Mouse (Mus musculus) urinary bladder, postnatal 4 days (tissue): ENCODE measurements around the gene Cacna1a.

Experiments used
- DNase-seq, 2 experiments: peaks; one replicate each; pipeline ENCODE4 v3.0.0; 2021 to 2022; ENCODE audit warnings: low spot score in 2 of 2

Gene Cacna1a

DNA sequence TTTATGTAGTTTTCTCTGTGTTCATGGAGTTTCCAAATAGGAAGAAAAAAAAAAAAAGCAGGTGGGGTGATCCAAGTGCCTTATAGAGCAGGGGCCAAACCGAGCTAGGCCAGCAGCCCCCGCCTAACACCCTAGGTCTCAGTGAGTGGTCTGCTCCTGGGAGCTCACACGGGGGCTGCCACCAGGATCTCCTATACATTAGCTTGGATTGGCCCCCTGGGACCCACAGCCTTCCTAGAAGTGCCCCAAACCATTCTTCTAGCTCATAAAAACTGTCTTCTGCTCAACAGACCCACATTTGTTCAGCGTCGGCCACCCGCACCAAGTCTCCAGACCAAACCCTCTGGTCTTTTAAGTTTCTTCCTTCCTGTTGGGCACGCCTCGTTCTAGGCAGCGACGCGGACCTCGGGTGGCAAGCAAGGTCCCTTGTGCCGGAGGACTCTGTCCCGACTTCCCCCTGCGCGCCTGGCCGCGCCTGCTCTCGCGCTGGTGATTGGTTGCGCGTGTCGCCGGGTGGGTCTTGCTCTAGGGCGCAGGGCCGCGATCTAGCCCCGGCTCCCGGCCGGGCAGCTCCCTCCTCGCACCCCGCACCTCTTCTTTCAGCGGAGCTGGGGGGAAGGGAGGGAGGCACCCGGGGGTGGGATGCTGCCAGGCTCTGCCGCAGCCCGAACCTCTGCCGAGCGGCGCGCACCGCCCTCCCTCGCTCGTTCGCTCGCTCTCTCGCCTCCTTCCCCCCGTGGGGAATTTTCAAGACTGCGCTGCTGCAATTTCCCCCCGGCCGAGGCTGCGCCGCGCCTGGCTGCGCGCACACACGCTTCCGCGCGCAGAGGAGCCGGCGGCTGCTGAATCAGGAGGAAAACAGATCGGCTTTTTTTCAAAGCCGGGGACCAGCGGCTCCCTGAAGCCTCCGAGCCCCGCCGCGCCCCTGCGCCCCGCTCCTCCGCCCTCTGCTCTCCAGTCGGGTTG lies 25.9 kb downstream of the Cacna1a start:
- DNase-seq = peak in 1 of 2 experiments; percentile 21

DNA sequence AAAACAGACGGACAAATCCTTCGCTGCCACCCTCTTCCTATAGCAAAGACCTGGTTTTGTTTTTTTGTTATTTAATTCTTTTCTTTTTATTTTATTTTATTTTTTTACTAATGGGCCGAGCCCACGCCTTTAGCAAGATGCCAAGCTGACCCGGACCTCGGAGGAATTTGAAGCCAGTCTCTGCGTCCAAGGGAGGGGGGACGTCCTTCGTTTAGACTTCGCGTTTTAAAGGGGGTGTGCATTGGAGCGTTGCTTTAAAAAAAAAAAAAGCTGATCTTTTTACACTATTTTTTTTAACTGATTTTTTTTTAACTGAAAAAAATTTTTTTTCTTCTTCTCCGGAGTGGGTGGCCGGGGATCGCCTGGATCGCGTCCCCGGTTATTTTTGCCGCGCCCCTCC lies 26.7 kb downstream of the Cacna1a start:
- DNase-seq = no peak

GRCm38 (mm10) chr8:84415378-84415898 lies 27.2 kb downstream of the Cacna1a start:
- no peak for DNase-seq

DNA sequence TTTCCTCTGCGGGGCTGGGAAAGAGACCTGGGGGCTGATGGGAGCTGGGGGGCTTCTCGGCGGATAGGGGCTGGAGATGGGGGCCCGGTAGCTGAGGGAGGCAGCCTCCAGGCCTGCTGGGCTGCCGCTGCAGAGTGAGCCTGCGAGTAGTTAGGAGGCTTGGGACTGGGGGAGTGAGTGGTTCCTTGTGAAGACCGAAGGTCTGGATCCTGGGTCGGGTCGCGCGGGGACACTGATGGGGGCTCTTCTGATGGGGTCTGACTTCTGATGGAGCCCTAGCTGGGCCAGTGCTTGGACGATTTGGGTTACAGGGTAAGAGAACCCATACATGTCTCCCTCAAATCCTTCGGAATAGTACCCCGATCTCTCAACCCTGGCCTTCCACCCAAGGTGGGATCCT lies 27.8 kb downstream of the Cacna1a start:
- DNase-seq = no peak

- no peak for DNase-seq
These were observed 28.7 kb downstream of the Cacna1a start for GRCm38 (mm10) chr8:84416915-84417314.

DNA sequence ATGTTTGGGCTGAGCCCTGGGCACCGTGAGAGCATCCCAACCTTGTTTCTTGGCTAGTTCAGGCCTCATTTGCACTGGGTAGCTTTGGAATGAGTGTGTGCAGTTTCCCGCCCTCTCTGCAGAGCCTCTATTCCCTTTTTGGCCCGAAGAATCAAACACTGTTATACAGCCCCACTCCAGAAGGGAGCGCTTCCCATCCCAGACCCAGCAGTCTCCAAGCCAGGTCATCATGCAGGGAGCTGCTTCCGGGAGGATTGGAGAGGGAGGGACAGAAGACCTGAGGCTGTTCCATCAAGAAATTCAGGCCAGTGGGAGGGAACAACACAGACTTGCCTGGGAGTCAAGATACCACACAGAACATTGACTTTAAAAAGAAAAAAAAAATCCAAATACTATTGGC lies 29.6 kb downstream of the Cacna1a start:
- no peak for DNase-seq

- DNase-seq = no peak
These were observed 36.2 kb downstream of the Cacna1a start for GRCm38 (mm10) chr8:84424426-84424825.

GRCm38 (mm10) chr8:84426087-84426486 lies 37.8 kb downstream of the Cacna1a start:
- DNase-seq = no peak

DNA sequence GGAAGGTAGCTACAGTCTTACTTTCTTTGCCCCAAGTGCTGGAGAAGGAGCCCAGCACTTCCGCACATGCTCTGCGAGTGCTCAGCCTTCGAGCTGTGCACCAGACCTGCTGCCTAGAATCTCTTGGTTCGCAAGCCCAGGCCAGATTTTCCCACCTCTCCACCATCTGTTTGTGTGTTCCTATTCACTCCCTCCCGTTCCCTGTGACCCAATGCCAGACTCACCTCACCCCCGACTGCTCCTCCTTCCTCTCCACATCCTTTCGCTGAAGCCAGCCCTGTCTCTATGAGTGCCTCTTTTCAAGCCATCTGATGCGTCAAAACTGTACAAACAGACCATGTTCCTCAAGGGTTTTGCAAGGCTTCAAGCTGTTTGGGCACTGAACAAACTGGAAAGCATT lies 38.3 kb downstream of the Cacna1a start:
- DNase-seq = no peak

GRCm38 (mm10) chr8:84428034-84428433 lies 39.8 kb downstream of the Cacna1a start:
- no peak for DNase-seq

DNA sequence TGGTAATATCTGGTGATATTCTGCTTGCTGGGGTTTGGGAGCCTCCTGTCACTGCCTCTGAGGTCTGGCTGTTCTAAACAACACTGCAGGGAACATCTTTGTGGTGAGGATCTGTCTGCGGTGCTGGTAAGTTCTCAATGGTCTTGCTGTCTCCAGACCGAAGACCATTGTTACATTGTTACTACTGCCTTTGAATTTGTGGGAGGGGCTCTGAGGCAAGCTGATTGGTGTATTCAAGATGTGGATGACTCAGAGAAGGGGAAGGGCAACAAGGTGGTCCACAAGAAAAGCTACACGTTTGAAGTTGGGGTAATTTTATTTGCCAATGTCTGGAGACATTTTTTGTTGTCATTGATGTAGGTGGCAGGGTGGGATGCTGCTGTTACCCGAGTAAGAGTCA lies 40.8 kb downstream of the Cacna1a start:
- no peak for DNase-seq

DNA sequence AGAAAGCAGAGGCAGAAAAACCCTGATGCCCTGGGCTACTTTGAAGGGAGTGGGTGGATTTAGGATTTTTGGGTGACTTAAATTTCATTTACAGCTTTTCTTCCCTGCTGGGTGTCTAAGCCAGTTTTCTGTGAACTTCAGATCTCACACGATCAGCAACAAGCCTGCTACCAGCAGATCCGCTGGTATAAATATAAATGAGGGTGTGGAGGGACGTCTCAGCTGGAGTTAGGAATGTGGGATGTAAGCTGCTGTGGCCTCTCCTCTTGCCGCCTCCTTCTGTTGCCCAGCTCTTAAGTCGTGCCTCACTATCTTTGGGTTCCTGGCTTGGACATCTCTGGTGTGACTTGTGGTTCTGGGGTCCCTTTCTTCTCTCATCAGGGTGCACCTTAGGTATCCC lies 41.3 kb downstream of the Cacna1a start:
- DNase-seq = no peak

DNA sequence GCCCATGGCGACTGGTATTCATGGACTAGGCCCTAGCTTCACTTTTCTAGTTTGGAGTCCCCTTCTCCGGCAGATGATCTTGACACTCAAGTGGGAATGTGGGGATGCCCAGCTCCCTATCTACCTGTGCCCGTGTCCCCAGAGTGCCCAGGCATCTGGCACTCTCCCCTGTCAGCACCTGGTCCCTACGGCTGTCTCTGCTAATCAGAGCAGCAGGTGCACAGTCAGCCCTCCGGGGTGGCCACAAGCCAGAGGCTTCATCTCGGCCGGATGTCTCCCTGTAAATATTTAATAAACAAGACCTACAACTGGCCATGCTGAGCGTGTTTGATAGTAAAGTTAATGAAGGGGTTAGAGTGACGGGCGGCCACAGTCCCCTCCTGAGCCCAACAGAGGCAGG lies 47.1 kb downstream of the Cacna1a start:
- DNase-seq = no peak

GRCm38 (mm10) chr8:84439813-84440212 lies 51.6 kb downstream of the Cacna1a start:
- no peak for DNase-seq

- no peak for DNase-seq
These were observed 53.8 kb downstream of the Cacna1a start for GRCm38 (mm10) chr8:84442043-84442442.

- no peak for DNase-seq
These were observed 58.3 kb downstream of the Cacna1a start for GRCm38 (mm10) chr8:84446571-84446991.

DNA sequence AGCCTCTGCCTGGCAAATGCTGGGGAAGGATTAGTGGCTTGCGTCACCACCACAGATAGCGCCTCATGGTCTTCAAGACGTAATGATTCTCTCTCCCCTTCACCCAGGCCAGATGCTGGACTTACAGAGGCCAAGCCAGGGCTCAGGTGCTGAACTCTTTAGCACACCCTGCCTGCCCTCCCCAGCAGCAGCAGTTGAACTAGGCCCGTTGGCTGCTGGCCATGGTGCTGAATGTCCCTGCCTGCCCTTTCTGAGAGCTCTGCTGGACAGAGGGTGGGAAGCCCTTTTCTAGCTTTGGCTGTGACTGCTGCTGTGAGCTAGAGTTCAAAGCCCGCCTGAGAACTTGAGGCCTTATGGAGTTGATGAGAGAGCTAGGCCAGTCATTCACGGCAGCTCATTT lies 66.3 kb downstream of the Cacna1a start:
- peak; percentile 42 to 74 for DNase-seq

GRCm38 (mm10) chr8:84458853-84459252 lies 70.6 kb downstream of the Cacna1a start:
- DNase-seq = no peak

DNA sequence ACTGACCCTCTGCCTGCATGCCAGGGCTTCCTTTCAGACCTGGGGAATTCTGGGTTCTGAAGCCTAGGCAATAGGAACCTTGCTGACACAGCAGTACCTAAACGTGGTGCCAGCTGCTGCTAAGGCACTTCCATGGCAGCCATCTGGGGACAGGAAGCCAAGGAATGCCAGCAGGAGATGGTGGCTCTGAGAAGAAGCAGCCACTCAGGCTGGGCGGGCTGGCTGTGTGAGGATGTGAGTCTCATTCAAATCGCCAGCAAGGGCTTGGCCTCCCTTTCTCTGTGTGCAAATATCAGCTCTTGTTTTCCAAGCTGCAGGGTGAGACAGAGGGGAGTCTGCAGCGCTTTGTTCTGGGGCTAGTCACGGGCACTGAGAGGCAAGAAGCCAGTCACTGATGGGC lies 71.0 kb downstream of the Cacna1a start:
- no peak for DNase-seq

DNA sequence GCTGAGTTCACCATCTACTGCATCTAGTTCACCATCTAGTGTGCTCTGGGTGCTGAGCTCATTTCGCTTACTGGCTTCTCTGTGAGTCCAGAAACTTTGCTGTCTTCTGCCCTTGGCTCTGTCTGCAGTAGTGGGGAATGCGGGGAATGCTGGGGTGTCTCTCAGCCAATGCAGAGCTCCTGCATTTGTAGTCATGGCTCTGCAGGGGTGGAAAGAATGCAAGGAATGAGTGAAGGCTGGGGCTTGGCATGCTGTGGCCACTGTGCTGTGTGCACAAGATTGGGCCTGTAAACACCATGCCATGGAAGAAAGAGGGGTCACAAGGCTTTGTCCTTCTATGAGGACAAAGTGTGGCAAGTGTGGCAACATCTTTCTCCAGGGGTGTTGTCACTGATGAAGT lies 72.5 kb downstream of the Cacna1a start:
- no peak for DNase-seq

DNA sequence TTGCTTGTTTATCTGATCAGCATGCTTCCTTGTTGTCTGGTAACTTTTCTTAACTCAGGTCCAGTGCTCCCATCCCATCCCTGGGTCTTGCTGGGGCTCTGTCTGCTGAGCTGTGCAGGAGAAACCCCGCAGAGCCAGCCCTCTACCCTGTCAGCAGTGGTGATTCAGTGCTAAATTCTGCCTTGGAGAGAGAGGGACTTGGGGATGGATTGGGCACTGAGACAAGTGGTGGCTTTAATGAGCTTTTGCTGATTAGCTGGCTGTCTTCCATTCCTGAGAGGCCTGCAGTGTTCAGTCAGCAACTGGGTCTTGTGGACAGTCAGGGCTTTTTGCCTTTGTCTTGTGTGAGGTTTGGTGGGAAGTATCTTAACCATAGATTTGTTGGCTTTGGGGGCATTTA lies 78.7 kb downstream of the Cacna1a start:
- no peak for DNase-seq

DNA sequence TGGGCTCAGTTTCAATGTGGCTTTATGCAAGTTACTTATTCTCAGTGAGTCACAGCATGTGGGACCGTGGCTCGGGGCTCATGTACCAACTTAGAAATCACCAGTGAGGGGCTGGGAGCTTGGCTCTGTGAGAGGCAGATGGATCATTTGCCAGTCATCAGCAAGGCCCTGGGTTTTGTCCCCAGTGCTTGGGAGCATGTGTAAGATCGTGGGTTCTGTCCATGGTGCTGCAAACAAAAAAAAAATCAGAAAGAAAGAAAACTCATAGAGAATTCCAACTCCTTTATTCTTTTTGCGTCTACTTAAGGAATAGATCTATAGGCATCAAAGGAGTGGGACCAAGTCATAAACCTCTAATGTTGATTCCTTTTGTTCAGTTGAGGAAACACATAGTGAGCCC lies 80.8 kb downstream of the Cacna1a start:
- no peak for DNase-seq

- DNase-seq = peak; percentile 34 to 75
These were observed 83.2 kb downstream of the Cacna1a start for GRCm38 (mm10) chr8:84471271-84471995.
